ENCODE assay signal across 10 mouse cellular contexts in the genomic region with DNA sequence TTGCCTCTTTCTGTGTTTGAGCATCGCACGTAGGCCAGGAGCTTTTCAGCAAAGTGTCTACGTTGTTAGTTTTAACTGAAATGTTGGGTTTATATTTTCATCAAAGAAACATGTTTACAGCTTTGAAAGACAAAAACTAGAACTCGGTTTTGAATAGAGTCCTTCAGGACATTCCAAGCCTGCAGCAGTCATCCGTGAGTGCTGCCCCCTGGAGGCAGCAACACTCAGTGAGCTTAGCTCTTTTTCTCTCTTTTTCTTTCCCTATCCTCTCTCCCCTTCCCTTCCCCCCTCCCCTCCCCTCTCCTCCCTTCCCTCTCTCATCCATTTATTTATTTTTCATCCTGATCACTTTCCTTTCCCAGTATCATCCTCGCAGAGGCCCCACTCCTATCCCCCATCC. TPM values are rescaled to one million over a fixed set of nuclear protein-coding genes. Genes with fewer than 3 reads are reported as not detected.
DNase-seq lines count a peak whose midpoint lies in the region; ATAC-seq and TF ChIP-seq lines count a peak whose summit lies in the region.
"Had no signal": no experiment of that assay in that cellular context is flagged by ENCODE, and none has a peak within 500 bp of the region (broad histone marks: within the 10 kb centered on the region; RNA-seq: fewer than 3 reads in every experiment).

No protein-coding gene starts in this region.

- no peak overlapping the region for H3K4me3 ChIP-seq in kidney, postnatal 0 days (replicated peaks; ENCODE audit: low read depth, low read length)
- H3K4me3 ChIP-seq in kidney, embryonic 14.5 days (ENCODE audit: low read length): no peak overlapping the region
- no peak overlapping the region for H3K4me3 ChIP-seq in forebrain, embryonic 15.5 days
- H3K4me3 ChIP-seq: limb, embryonic 15.5 days; neural tube, embryonic 12.5 days had no signal

- H3K27ac ChIP-seq in kidney, postnatal 0 days: no peak overlapping the region
- H3K27ac ChIP-seq in kidney, embryonic 14.5 days (ENCODE audit: low read depth, low read length): no peak overlapping the region
- no peak overlapping the region for H3K27ac ChIP-seq in forebrain, embryonic 15.5 days (replicated peaks)
- H3K27ac ChIP-seq: limb, embryonic 15.5 days; neural tube, embryonic 12.5 days had no signal

- no peaks in the 10 kb centered on the region for H3K9me3 ChIP-seq in kidney, postnatal 0 days (replicated peaks; ENCODE audit: low read length)
- no peaks in the 10 kb centered on the region for H3K9me3 ChIP-seq in kidney, embryonic 14.5 days (ENCODE audit: control insufficient read depth, low read length)
- no peaks in the 10 kb centered on the region for H3K9me3 ChIP-seq in forebrain, embryonic 15.5 days
- H3K9me3 ChIP-seq: limb, embryonic 15.5 days; neural tube, embryonic 12.5 days had no signal

- 63% methylated on average over 6 of the region's 6 CpGs for WGBS in kidney, postnatal 0 days
- 66% methylated on average over 6 of the region's 6 CpGs for WGBS in kidney, embryonic 14.5 days
- 67% methylated on average over 6 of the region's 6 CpGs for WGBS in forebrain, embryonic 15.5 days

- peak; percentile 56 for TF ChIP-seq CTCF in kidney, postnatal 0 days (IDR thresholded peaks at IDR 0.05; ENCODE audit: low read depth)

- H3K36me3 ChIP-seq in kidney, postnatal 0 days (ENCODE audit: insufficient read depth, low read length): no peaks in the 10 kb centered on the region
- H3K36me3 ChIP-seq in kidney, embryonic 14.5 days (ENCODE audit: control insufficient read depth, insufficient read depth, low read length): no peaks in the 10 kb centered on the region
- no peaks in the 10 kb centered on the region for H3K36me3 ChIP-seq in forebrain, embryonic 15.5 days
- H3K36me3 ChIP-seq: limb, embryonic 15.5 days; neural tube, embryonic 12.5 days had no signal

- no peaks in the 10 kb centered on the region for H3K4me1 ChIP-seq in kidney, postnatal 0 days (replicated peaks; ENCODE audit: insufficient read depth, low read length)
- no peaks in the 10 kb centered on the region for H3K4me1 ChIP-seq in kidney, embryonic 14.5 days (ENCODE audit: control insufficient read depth, insufficient read depth, low read length)
- no peaks in the 10 kb centered on the region for H3K4me1 ChIP-seq in forebrain, embryonic 15.5 days
- H3K4me1 ChIP-seq: limb, embryonic 15.5 days; neural tube, embryonic 12.5 days had no signal

- peak; percentile 47 to 48 for DNase-seq in cerebellum, postnatal 10 days
- no peak for DNase-seq in cerebellum, adult 11-12 months
- DNase-seq in kidney, postnatal 0 days (ENCODE audit: low spot score): peak; percentile 29
- DNase-seq in NIH3T3 (ENCODE audit: low read depth): peak; percentile 71
- peak; percentile 54 to 63 for DNase-seq in kidney, postnatal 4 days
- no peak for DNase-seq in spleen, adult 18-20 months

- no peak overlapping the region for H3K9ac ChIP-seq in kidney, postnatal 0 days (ENCODE audit: low read depth, low read length)
- no peak overlapping the region for H3K9ac ChIP-seq in kidney, embryonic 14.5 days (ENCODE audit: low read depth, low read length)
- H3K9ac ChIP-seq in forebrain, embryonic 15.5 days (replicated peaks): no peak overlapping the region
- H3K9ac ChIP-seq: limb, embryonic 15.5 days; neural tube, embryonic 12.5 days had no signal

- no peak for ATAC-seq in kidney, postnatal 0 days (replicated peaks; ENCODE audit: low FRiP score, low read depth)
- ATAC-seq in kidney, embryonic 14.5 days (ENCODE audit: low FRiP score, low TSS enrichment): no peak
- ATAC-seq in forebrain, embryonic 15.5 days (replicated peaks): no peak

- H3K4me2 ChIP-seq in kidney, postnatal 0 days (ENCODE audit: low read length): no peak overlapping the region
- no peak overlapping the region for H3K4me2 ChIP-seq in kidney, embryonic 14.5 days (replicated peaks; ENCODE audit: low read depth, low read length)
- no peak overlapping the region for H3K4me2 ChIP-seq in forebrain, embryonic 15.5 days (replicated peaks)
- H3K4me2 ChIP-seq: limb, embryonic 15.5 days; neural tube, embryonic 12.5 days had no signal

- H3K27me3 ChIP-seq in kidney, postnatal 0 days (ENCODE audit: insufficient read depth, low read length): no peaks in the 10 kb centered on the region
- no peaks in the 10 kb centered on the region for H3K27me3 ChIP-seq in kidney, embryonic 14.5 days (ENCODE audit: control insufficient read depth, insufficient read depth, low read length)
- H3K27me3 ChIP-seq in forebrain, embryonic 15.5 days: no peaks in the 10 kb centered on the region
- H3K27me3 ChIP-seq: limb, embryonic 15.5 days; neural tube, embryonic 12.5 days had no signal

RNA-seq across cellular contexts. Expression of gene Ube2u, which starts 19.5 kb away (rescaled TPM):
- polyA plus RNA-seq in kidney, postnatal 0 days (2015; fragmentation: Nextera tagmentation; extraction: Ambion mirVana): 1.6 and 1.8 TPM in 2 replicates
- 1.3 TPM in 2 replicates for polyA plus RNA-seq in kidney, embryonic 14.5 days (2014; fragmentation: Nextera tagmentation; extraction: Ambion mirVana)
- 0.43 and 0.47 TPM in 2 replicates for polyA plus RNA-seq in forebrain, embryonic 15.5 days (2015; fragmentation: Nextera tagmentation; extraction: Ambion mirVana)

Comparison
In these comparisons a context has a peak if more than half of its experiments do, and no peak if none do; other contexts are left out.
1. DNase-seq: peak in cerebellum, postnatal 10 days (2 of 2), kidney, postnatal 0 days (single experiment), NIH3T3 (single experiment) and kidney, postnatal 4 days (2 of 2); none in cerebellum, adult 11-12 months (single experiment) and spleen, adult 18-20 months (0 of 2).